Mouse (Mus musculus) kidney, embryonic 16.5 days (tissue): ENCODE results near the gene Slc44a5. TPM values are rescaled to one million over a fixed set of nuclear protein-coding genes. Genes with fewer than 3 reads are reported as not detected.
"Not testable (repeated sequence)": the region's sequence is repeated elsewhere in the genome, so short reads cannot be mapped to it uniquely, and the experiment has no call there.

Experiments used
- ATAC-seq: fragments of 200-750 bp; cut with Nextera tagmentation; 2 replicates; pipeline ENCODE4 v1.8.0; 2017; ENCODE audit warnings: moderate TSS enrichment; ENCODE audit not compliant: low FRiP score, low TSS enrichment
- H3K27ac ChIP-seq: fragments of 300-500 bp; sonication (generic); 2 replicates; pipeline ENCODE4 v1.5.1; 2014; ENCODE audit warnings: low read length
- H3K27me3 ChIP-seq: fragments of 300-500 bp; sonication (generic); 2 replicates; pipeline ENCODE4 v1.6.1; 2014; ENCODE audit warnings: low read length, control low read depth, mixed read lengths; ENCODE audit not compliant: insufficient read depth
- H3K36me3 ChIP-seq: fragments of 300-500 bp; sonication (generic); 2 replicates; pipeline ENCODE4 v1.6.1; 2014; ENCODE audit warnings: low read length, control low read depth, mixed read lengths; ENCODE audit not compliant: insufficient read depth
- H3K4me1 ChIP-seq: fragments of 300-500 bp; sonication (generic); 2 replicates; pipeline ENCODE4 v1.6.1; 2014; ENCODE audit warnings: low read length, control low read depth, mixed read lengths; ENCODE audit not compliant: insufficient read depth
- H3K4me2 ChIP-seq: fragments of 300-500 bp; sonication (generic); replicated peaks from 2 replicates; pipeline ENCODE4 v1.6.1; 2014; ENCODE audit warnings: low read depth, low read length
- H3K4me3 ChIP-seq: fragments of 300-500 bp; sonication (generic); 2 replicates; pipeline ENCODE4 v1.5.1; 2014; ENCODE audit warnings: mild to moderate bottlenecking, low read length
- H3K9ac ChIP-seq: fragments of 300-500 bp; sonication (generic); replicated peaks from 2 replicates; pipeline ENCODE4 v1.6.1; 2014; ENCODE audit warnings: low read length
- H3K9me3 ChIP-seq: fragments of 300-500 bp; sonication (generic); 2 replicates; pipeline ENCODE4 v1.6.1; 2016; ENCODE audit warnings: low read length, control low read depth
- WGBS: fragments of 180-500 bp; shearing (Covaris S2); extraction: QIAGEN DNeasy Blood & Tissue Kit; methylation state at CpG from one replicate; pipeline ENCODE4 v1.1.7; 2014; 5-methylcytosine and 5-hydroxymethylcytosine counted together
- polyA plus RNA-seq: library from polyadenylated mRNA; unstranded; fragments of >200 nt; fragmentation: Nextera tagmentation; extraction: Ambion mirVana; gene quantifications from 2 replicates; pipeline ENCODE4 v1.2.1, GENCODE M21; 2015

The Slc44a5 gene
- polyA plus RNA-seq, 1 experiment from 2014 or later: 0.65 TPM

DNA sequence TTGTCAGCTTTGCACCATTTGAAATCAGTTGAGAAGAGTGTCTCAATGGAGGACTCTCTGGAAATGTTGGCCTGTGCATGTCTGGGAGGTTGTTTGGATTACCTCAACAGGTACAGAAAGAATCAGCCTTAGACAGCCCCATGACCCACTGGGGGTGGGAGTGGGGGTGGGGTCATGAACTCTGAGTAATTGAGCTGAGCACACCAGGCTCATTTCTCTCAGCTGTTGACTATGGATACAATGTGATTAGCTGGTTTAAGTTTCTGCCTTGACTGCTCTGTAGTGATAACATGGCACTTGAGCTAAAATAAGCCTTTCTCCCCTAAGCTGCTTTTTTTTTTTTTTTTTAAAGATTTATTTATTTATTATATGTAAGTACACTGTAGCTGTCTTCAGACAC lies 242.5 kb downstream of the Slc44a5 start:
- H3K27me3 ChIP-seq: no peaks in the 10 kb centered on the region

DNA sequence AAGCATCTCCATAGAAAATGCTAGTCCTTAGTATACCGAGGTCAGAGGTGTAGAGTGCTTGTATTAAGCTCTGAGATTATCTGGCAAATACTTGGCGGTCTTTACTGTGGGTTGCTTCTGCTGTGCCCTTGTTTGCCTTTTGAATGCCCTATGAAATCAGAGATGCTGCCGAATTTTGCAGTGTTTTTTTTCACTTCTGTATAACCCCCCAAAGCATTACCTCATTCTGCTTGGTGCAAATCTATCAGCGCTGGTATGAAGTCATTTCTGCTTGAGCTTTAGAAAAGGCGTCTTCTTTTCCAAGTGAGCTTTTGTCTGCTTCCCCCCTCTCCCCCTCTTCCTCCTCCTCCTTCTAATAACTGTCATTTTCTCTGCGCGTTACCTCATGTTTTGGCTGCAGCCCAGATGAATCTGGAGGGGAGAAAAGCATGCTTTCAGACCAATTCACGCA lies 248.9 kb downstream of the Slc44a5 start:
- Histone ChIP-seq H3K27me3 (no peaks in the 10 kb centered on the region), H3K27ac (no peak overlapping the region), H3K36me3 (no peaks in the 10 kb centered on the region), H3K4me3 (no peak overlapping the region), H3K4me2 (no peak overlapping the region), H3K9ac (no peak overlapping the region), H3K4me1 (no peaks in the 10 kb centered on the region), H3K9me3 (no peaks in the 10 kb centered on the region)
- ATAC-seq: no peak
- 69% methylated on average over 8 of the region's 8 CpGs for WGBS

More for the DNA sequence above, 242.5 kb downstream of the Slc44a5 start:
- H3K9ac ChIP-seq: no peak overlapping the region
- no peak overlapping the region for H3K4me2 ChIP-seq
- H3K36me3 ChIP-seq: no peaks in the 10 kb centered on the region
- no peak overlapping the region for H3K27ac ChIP-seq
- no peaks in the 10 kb centered on the region for H3K9me3 ChIP-seq
- peaks cover 4% of the 10 kb centered on the region; the same call in 1 of the 2 replicates for H3K4me1 ChIP-seq
- H3K4me3 ChIP-seq: no peak overlapping the region
- no peak; the same call in 1 of the 2 replicates for ATAC-seq

DNA sequence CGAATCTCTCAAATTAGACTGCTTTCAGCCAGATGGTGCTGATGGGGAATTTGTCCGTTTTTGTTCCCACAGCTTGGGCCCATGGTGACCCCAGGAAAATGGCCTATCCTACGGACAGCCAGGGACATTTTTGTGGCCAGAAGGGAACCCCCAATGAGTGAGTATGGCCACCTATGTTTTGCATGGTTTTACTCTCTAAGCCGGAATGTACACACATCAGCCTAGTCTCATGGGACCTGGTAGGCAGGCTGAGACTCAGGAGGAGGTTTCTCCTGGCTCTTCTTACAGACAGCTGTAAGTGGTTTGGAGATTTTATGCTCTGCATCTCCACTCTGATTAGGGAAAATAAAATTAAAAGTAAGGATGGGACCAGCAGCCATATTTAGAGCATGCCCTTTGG lies 249.5 kb downstream of the Slc44a5 start:
- no peak overlapping the region for H3K27ac ChIP-seq
- H3K4me1 ChIP-seq: no peaks in the 10 kb centered on the region
- WGBS: 77% methylated on average over 4 of the region's 4 CpGs
- H3K4me2 ChIP-seq: no peak overlapping the region
- no peak overlapping the region for H3K4me3 ChIP-seq
- no peaks in the 10 kb centered on the region for H3K36me3 ChIP-seq
- ATAC-seq: no peak
- no peaks in the 10 kb centered on the region for H3K27me3 ChIP-seq
- no peaks in the 10 kb centered on the region for H3K9me3 ChIP-seq
- no peak overlapping the region for H3K9ac ChIP-seq

DNA sequence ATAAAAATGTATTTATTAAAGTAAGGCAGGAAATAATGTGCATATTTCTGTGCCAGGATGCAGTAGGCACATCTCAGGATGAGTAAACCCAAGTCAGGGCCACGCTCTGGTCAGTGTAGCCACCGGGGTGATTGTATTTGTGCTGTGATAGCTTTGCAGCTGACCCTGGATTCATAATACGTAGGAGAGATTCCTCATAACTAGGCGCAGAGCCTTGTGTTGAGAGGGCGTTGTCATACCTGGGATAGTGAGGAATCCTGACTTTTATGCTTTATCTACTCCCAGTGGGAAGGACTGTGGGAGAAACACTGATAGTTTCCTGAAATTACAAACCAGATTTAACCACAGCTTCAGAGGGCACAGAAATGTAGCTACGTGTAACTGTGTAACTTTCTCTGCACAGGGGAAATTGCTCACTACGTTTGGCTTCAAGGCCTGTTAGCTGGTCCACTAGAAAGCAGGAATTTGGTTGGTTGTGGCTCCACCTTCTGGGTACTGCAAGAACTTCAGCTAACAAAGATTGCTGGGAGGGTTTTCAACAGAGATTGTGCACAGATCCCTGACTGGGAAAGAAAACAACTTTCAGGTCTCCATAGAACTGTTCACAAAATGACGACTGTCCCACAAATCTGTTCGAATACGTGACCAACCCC lies 253.0 kb downstream of the Slc44a5 start:
- no peak overlapping the region for H3K9ac ChIP-seq
- no peaks in the 10 kb centered on the region for H3K9me3 ChIP-seq
- H3K27ac ChIP-seq: no peak overlapping the region
- H3K4me2 ChIP-seq: no peak overlapping the region
- no peaks in the 10 kb centered on the region for H3K27me3 ChIP-seq
- H3K4me3 ChIP-seq: no peak overlapping the region
- no peaks in the 10 kb centered on the region for H3K36me3 ChIP-seq
- no peaks in the 10 kb centered on the region for H3K4me1 ChIP-seq
- 50% methylated on average over 10 of the region's 10 CpGs for WGBS
- peak; percentile 63; the same call in 1 of the 2 replicates for ATAC-seq

DNA sequence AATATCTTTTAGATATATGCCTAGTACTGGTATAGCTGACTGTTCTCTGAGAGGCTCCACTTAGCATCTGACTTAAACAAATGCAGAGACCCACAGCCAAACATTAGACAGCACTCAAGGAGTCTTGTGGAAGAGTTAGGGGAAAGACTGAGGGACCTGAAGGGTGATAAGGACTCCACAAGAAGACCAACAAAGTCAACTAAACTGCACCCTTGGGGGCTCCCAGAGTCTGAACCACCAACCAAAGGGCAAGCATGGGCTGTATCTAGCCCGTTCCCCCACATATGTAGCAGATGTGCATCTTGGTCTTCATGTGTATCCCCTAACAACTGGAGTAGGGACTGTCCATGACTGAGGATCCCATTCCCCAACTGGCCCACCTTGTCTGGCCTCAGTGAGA lies 271.7 kb downstream of the Slc44a5 start:
- no peaks in the 10 kb centered on the region for H3K36me3 ChIP-seq
- no peaks in the 10 kb centered on the region for H3K4me1 ChIP-seq
- no peak overlapping the region for H3K4me2 ChIP-seq
- no peaks in the 10 kb centered on the region for H3K27me3 ChIP-seq
- no peak for ATAC-seq
- 88% methylated on average over 1 of the region's 1 CpGs for whole genome bisulfite sequencing
- no peak overlapping the region for H3K9ac ChIP-seq
- no peak overlapping the region for H3K27ac ChIP-seq
- 0 out of 2 replicates have a peak, but pooled peaks cover 4% of the 10 kb centered on the region for H3K9me3 ChIP-seq
- H3K4me3 ChIP-seq: no peak overlapping the region

DNA sequence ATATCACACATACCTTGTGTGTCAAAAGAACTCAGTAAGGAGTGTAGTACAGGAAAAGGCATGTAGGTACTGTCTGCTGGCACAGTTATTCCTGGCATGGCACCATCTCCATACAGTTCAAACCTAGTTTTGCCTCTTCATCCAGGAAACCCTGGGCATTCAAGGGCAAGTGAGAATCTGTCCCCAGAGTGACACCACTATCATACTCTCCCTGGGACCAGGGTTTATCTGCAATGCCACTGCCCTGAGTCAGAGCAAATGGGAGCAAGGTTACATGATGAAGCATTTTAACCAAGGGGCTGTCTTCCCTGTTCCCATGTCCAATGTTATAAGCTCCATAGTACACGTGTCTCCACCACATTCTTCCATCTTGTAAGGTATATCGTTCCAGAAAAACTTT lies 278.2 kb downstream of the Slc44a5 start:
- no peak for ATAC-seq
- no peaks in the 10 kb centered on the region for H3K36me3 ChIP-seq
- no peak overlapping the region for H3K27ac ChIP-seq
- 0 out of 2 replicates have a peak, but pooled peaks cover 4% of the 10 kb centered on the region for H3K9me3 ChIP-seq
- H3K4me2 ChIP-seq: no peak overlapping the region
- H3K9ac ChIP-seq: no peak overlapping the region
- 85% methylated on average over 2 of the region's 2 CpGs for WGBS
- no peaks in the 10 kb centered on the region for H3K27me3 ChIP-seq
- H3K4me1 ChIP-seq: no peaks in the 10 kb centered on the region
- no peak overlapping the region for H3K4me3 ChIP-seq

DNA sequence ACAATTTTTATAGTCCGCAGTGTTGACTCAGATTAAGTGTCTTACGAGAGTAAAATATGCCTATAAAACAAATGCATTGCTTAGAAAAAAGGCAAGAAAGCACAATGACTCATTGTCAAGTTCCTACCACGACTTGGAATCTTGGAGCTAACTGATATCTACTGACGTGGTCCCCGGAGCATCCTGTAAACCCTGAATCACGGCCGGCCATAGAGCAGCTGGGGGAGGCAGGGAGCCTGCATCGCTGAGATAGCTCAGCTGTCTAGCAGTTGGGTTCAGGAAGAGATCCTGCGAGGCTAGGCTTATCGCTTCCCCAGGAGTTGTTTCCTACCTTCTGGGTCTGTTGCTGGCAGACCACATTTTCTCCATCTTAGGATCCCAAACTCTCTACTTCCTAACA lies 279.0 kb downstream of the Slc44a5 start:
- no peak overlapping the region for H3K9ac ChIP-seq
- no peaks in the 10 kb centered on the region for H3K4me1 ChIP-seq
- no peak overlapping the region for H3K27ac ChIP-seq
- no peak overlapping the region for H3K4me3 ChIP-seq
- H3K9me3 ChIP-seq: no peaks in the 10 kb centered on the region
- H3K27me3 ChIP-seq: no peaks in the 10 kb centered on the region
- H3K36me3 ChIP-seq: no peaks in the 10 kb centered on the region
- ATAC-seq: no peak
- WGBS: 49% methylated on average over 10 of the region's 10 CpGs
- no peak overlapping the region for H3K4me2 ChIP-seq

DNA sequence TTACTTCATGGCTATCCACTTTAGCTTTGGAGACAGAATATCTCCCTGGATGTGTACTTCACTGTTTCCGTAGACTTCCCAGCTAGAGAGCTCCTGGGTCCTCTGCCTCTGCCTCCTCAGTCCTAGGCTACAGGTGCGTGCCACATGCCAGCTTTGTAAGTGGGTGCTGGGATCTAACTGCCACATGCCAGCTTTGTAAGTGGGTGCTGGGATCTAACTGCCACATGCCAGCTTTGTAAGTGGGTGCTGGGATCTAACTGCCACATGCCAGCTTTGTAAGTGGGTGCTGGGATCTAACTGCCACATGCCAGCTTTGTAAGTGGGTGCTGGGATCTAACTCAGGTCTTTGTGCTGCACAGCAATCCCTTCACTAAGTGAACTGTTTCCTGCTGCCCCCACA lies 281.0 kb downstream of the Slc44a5 start:
- WGBS: 88% methylated on average over 2 of the region's 2 CpGs
- H3K27ac ChIP-seq, H3K27me3 ChIP-seq, H3K36me3 ChIP-seq, H3K4me1 ChIP-seq, ATAC-seq, H3K4me2 ChIP-seq, H3K9me3 ChIP-seq, H3K4me3 ChIP-seq, H3K9ac ChIP-seq: not testable (repeated sequence)

DNA sequence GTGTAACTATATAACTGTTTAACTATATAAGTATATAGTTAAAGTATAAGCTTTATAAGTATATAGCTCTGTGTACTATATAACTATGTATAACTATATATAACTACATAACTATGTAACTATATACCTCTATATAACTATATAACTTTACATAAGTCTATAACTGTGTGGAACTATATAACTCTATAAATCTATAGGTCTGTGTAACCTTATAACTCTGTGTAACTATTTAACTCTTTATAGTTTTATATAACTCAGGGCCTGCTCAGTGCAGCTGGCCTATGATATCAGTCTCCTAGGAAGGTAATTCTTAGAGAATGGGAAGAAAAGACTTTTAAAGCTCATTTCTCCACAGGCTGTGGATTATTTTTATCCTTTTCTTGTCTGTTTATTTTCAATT lies 284.1 kb downstream of the Slc44a5 start:
- no peaks in the 10 kb centered on the region for H3K9me3 ChIP-seq
- no peaks in the 10 kb centered on the region for H3K36me3 ChIP-seq
- no peaks in the 10 kb centered on the region for H3K4me1 ChIP-seq
- no peak for ATAC-seq
- no peak overlapping the region for H3K9ac ChIP-seq
- H3K4me3 ChIP-seq: no peak overlapping the region
- H3K4me2 ChIP-seq: no peak overlapping the region
- H3K27ac ChIP-seq: no peak overlapping the region
- H3K27me3 ChIP-seq: no peaks in the 10 kb centered on the region

DNA sequence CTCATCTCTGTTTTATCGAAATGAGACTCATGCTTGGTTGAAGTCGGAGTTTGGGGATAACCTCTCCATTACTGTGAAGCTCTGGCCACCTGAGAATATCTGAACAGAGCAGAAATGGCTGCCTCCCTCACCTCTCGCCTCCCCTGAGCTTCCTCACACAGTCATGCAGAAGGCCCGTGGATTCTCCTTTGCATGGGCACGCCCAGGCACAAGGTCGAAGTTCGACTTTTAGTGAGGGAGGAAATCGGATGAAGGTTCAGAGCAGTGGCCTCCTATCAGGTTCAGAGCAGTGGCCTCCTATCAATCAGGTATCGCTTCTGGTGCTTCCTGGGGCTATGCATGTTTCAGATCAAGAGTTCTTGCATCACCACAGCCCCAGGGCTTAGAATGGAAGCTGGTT lies 295.1 kb downstream of the Slc44a5 start:
- WGBS: 68% methylated on average over 9 of the region's 9 CpGs
- ATAC-seq: no peak

More for the DNA sequence above, 295.1 kb downstream of the Slc44a5 start:
- Histone ChIP-seq H3K4me1 (peaks cover 3% of the 10 kb centered on the region; the same call in 1 of the 2 replicates), H3K9ac (no peak overlapping the region), H3K27me3 (peaks cover 9% of the 10 kb centered on the region; the same call in 1 of the 2 replicates), H3K27ac (no peak overlapping the region), H3K9me3 (no peaks in the 10 kb centered on the region), H3K4me3 (no peak overlapping the region), H3K4me2 (no peak overlapping the region), H3K36me3 (no peaks in the 10 kb centered on the region)
